Mouse (Mus musculus) colon, adult 2 months (tissue): ENCODE data around the gene Abca14. TPM values are rescaled to one million over a fixed set of nuclear protein-coding genes. Genes with fewer than 3 reads are reported as not detected.

ENCODE experiments used
- polyA plus RNA-seq: library from polyadenylated mRNA; depleted of rRNA; stranded (reverse); fragments of >200 nt; gene quantifications from 2 replicates; pipeline ENCODE4 v1.2.3, GENCODE M21; 2012; rRNA removed

The Abca14 gene
- 0.02 TPM in 1 of 2 replicates, not detected in the other for polyA plus RNA-seq

DNA sequence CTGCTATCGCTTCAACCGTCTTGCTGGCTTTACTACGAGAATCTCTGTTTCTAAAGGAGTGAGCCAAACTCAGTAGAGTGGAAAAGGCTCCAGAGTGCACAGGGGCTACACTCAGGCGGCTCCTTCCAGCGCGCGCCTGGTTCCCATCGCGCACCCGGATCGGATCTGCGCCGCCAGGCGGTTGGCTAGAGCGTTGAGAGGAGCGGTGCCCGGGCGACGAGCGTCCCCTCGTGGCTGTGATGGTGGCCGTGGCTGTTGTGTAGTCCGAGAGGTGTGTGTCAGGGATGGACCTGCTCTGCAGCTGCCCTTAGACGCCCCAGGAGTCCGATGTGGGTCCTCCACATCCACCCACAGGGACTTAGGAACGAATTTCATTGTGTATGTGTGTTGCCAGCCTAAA, at the start of gene Abca14:
Gene Abca14, plus strand, starts transcription at position 173 of the 400 bp plus-strand sequence.

DNA sequence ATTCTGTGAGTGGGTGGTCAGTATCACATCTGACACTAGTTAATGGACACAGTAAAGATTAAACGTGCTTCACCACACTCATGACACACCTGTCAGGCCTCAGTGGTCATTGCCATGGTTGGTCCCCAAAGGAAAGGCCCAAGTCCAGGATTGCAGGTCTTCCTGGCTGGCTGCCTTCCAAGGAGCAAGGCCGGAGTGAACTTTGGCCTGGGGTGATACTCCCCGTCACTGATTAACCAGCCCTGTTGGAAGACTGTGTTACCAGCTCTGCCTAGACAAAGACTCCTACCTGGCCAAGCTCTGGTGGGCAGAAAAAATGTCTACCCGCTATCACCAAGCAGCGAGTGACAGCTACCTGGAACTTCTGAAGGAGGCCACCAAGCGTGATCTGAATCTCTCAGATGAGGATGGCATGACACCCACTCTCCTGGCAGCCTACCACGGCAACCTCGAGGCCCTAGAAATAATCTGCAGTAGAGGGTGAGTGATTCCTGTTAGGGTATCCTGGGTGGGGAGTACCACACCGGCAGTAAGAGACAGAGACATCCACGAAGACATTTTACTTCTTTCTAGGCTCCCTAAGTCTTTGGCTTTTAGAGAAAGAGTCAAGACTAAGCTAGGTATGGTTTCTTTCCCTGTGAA, 30.0 kb upstream of the Abca14 start, which contains the start of gene Anks4b:
Gene Anks4b, plus strand, starts transcription at position 256 of the 642 bp plus-strand sequence.

DNA sequence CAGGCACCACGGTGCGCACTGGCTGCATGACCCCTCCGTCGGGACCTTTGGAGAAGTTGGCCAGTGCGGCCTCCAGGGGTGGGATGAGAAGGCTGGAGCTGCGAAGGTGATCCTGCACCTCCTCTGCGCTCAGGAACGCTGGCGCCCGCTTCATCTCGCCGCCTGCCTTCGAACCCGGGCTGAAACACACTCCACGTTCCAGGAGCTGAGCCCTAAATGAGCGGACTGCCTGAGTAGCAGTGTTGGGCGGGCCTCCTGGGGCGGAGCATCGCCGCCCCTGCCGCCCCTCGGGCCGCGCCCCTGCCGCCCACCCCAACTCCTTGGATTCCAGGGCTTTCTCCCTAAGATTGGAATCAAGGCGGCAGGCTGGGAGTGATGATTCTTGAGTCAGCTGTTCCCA, 2.0 kb upstream of the Abca14 start, which contains the start of gene Crym:
Gene Crym, minus strand, starts transcription at position 341 of the 400 bp plus-strand sequence.

DNA sequence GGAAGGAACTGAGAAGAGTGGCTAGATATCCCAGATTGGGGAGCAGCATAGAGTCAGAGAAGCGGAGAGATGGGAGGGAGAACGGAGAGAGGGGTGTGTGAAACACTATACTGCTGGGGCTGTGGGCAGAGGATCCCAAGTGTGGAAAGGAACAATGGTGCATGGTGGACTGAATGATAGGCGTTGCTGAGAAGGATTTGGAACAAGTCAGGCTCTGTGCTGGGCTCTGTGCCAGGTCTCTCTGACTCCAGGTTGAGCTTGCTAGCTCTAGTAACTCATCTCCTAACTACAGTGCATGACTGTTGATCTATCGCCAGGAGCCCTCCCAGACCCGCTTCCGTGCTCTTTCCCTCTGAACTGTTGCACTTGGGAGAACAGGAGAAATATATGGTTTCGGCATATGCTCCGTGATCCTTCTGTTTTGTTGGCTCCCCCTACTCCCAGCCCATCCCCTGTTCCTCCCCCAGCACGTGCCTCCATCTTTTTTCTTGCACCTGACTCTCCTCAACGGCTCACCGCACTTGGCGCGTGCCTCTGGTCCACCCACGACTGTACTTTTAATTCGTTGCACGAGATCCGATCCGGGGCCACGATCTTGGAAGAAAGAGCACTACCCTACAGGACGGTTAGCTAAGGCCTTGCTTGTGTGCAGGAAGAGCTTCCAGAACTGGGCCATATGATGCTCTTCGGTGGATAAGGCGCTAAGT, 124.5 kb downstream of the Abca14 start, which contains the start of gene Abca15:
Gene Abca15, plus strand, starts transcription at position 584 of the 707 bp plus-strand sequence.

Other genes starting within 250 kb of the Abca14 start
- gene Dnah3, start 108.7 kb upstream of the Abca14 start, polyA plus RNA-seq, result not detected in 2 replicates
- 24.8 and 36.6 TPM in 2 replicates for gene Tmem159, start 101.6 kb upstream of the Abca14 start, polyA plus RNA-seq
- 0.22 and 0.39 TPM in 2 replicates for gene Zp2, start 58.7 kb upstream of the Abca14 start, polyA plus RNA-seq
- 7.0 and 8.9 TPM in 2 replicates for gene Anks4b, start 30.1 kb upstream of the Abca14 start, polyA plus RNA-seq
- gene Crym, start 1.9 kb upstream of the Abca14 start, polyA plus RNA-seq, result 3.5 and 4.3 TPM in 2 replicates
- not detected in 2 replicates for gene Abca15, start 124.7 kb downstream of the Abca14 start, polyA plus RNA-seq
- not detected in 2 replicates for gene Abca16, start 205.7 kb downstream of the Abca14 start, polyA plus RNA-seq